Comparison of ENCODE assay signal across 8 mouse cellular contexts in the genomic region with DNA sequence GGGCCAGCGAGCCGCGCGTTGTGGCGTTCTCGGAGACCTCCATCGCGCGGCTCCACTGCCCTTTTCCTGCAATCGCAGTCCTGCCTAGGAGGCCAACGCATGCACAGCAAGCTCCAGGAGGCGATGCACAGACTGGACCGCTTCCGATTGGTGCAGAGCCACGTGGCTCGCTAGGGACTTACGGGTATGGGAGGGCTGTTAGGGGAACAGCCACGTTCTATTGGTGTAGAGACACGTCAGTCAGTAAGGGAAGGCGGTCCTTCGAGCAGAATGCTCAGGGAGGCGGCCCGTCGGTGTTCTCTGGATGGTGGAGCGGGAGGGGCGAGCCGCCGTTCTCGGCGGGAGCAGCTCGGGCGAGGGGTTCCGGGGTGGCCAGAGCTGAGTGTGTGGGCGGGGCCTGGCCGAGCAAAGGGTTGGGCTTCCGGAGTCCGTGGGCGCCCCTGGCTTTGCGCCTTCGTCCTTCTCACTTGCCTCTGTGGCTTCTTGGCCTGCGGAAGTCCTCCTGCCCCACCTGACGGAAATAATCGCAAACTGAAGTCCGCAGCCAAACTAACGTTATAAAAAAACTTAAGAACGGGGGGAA. TPM values are rescaled to one million over a fixed set of nuclear protein-coding genes. Genes with fewer than 3 reads are reported as not detected.
A peak's percentile ranks its signal among the peaks of the same experiment; 100 is the strongest.
DNase-seq lines count a peak whose midpoint lies in the region; ATAC-seq lines count a peak whose summit lies in the region.

A gene (minus strand): TSS at position 164 of the 583 bp plus-strand sequence.

- peak within 1 kb of the TSS; percentile 80 for H3K4me2 ChIP-seq in hindbrain, embryonic 12.5 days (replicated peaks)

- peak within 1 kb of the TSS; percentile 91 for H3K27ac ChIP-seq in hindbrain, embryonic 12.5 days

- DNase-seq in NIH3T3 (ENCODE audit: low read depth): peak; percentile 99
- DNase-seq in cerebellum, postnatal 10 days: peak; percentile 99
- peak; percentile 98 for DNase-seq in frontal cortex, postnatal 10 days (ENCODE audit: low spot score in 2 of 2)
- peak; percentile 99 to 100 for DNase-seq in layer of hippocampus, postnatal 14 days (ENCODE audit: low spot score in 2 of 2)
- peak; percentile 99 for DNase-seq in lung, postnatal 14 days
- DNase-seq in retina, adult 2 months (ENCODE audit: low read depth, low spot score): peak; percentile 99
- peak; percentile 98 to 99 for DNase-seq in thymus, postnatal 36 days

- WGBS in hindbrain, embryonic 12.5 days: under 1% methylated on average over 45 of the region's 46 CpGs

- H3K4me3 ChIP-seq in hindbrain, embryonic 12.5 days: peak within 1 kb of the TSS; percentile 63

- H3K9me3 ChIP-seq in hindbrain, embryonic 12.5 days (replicated peaks): 0 out of 2 replicates have a peak, but pooled peaks cover 3% of the 10 kb centered on the region

- peak within 1 kb of the TSS; percentile 75 for H3K9ac ChIP-seq in hindbrain, embryonic 12.5 days

- ATAC-seq in hindbrain, embryonic 12.5 days (ENCODE audit: low FRiP score): peak; percentile 100

- no peaks in the 10 kb centered on the region for H3K27me3 ChIP-seq in hindbrain, embryonic 12.5 days

- H3K4me1 ChIP-seq in hindbrain, embryonic 12.5 days: peaks cover 6% of the 10 kb centered on the region; the same call in 1 of the 2 replicates

- no peaks in the 10 kb centered on the region for H3K36me3 ChIP-seq in hindbrain, embryonic 12.5 days

RNA-seq across cellular contexts. Expression of the gene that starts here (rescaled TPM):
- 8.2 and 8.6 TPM in 2 replicates for polyA plus RNA-seq in hindbrain, embryonic 12.5 days (2016; fragmentation: Nextera tagmentation; extraction: Ambion mirVana)
- total RNA-seq in layer of hippocampus, postnatal 14 days (2021): 1 to 10 TPM; 6.6 to 8.7 TPM

Comparison
In these comparisons a context has a peak if more than half of its experiments do, and no peak if none do; other contexts are left out.
1. Peak in every context shown above with its lines: DNase-seq, ATAC-seq, H3K4me3 ChIP-seq and H3K27ac ChIP-seq.